Mouse (Mus musculus): ENCODE results near the gene Stmn1.
"Not testable (repeated sequence)": the region's sequence is repeated elsewhere in the genome, so short reads cannot be mapped to it uniquely, and the experiment has no call there.

Gene Stmn1

GRCm38 (mm10) chr4:134484231-134484630, 16.1 kb downstream of the Stmn1 start:
- DNase-seq (ENCODE audit: low read depth, low spot score) = no peak

- no peak for DNase-seq (ENCODE audit: low read depth, low spot score)
These were observed 17.2 kb downstream of the Stmn1 start for GRCm38 (mm10) chr4:134485151-134485900.

GRCm38 (mm10) chr4:134488211-134488610, 20.1 kb downstream of the Stmn1 start:
- DNase-seq (ENCODE audit: low read depth, low spot score) = no peak

- no peak for DNase-seq (ENCODE audit: low read depth, low spot score)
These were observed 22.0 kb downstream of the Stmn1 start for GRCm38 (mm10) chr4:134489986-134490665.

GRCm38 (mm10) chr4:134491716-134492115, 23.6 kb downstream of the Stmn1 start:
- no peak for DNase-seq (ENCODE audit: low read depth, low spot score)

GRCm38 (mm10) chr4:134494161-134494560, 26.0 kb downstream of the Stmn1 start:
- not testable (repeated sequence) for DNase-seq (ENCODE audit: low read depth, low spot score)

- no peak for DNase-seq (ENCODE audit: low read depth, low spot score)
These were observed 26.8 kb downstream of the Stmn1 start for GRCm38 (mm10) chr4:134494780-134495545.

DNA sequence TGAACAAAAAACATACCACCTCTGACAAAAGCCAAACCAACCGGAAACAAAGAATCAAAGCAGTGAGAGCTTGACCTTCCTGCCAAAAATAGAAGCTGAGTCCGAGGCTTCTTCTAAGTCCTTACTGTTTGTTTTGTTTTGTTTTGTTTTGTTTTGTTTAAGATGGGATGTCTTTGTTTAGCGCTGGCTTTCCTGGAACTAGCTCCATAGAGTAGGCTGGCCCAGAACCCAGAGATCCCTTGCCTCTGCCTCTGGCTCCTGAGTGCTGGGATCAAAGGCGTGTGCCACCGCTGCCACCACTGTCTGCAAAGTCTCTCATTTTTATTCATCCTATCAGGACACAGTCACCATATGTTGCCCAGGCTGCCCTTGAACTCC, 27.4 kb downstream of the Stmn1 start:
- no peak for DNase-seq (ENCODE audit: low read depth, low spot score)

DNA sequence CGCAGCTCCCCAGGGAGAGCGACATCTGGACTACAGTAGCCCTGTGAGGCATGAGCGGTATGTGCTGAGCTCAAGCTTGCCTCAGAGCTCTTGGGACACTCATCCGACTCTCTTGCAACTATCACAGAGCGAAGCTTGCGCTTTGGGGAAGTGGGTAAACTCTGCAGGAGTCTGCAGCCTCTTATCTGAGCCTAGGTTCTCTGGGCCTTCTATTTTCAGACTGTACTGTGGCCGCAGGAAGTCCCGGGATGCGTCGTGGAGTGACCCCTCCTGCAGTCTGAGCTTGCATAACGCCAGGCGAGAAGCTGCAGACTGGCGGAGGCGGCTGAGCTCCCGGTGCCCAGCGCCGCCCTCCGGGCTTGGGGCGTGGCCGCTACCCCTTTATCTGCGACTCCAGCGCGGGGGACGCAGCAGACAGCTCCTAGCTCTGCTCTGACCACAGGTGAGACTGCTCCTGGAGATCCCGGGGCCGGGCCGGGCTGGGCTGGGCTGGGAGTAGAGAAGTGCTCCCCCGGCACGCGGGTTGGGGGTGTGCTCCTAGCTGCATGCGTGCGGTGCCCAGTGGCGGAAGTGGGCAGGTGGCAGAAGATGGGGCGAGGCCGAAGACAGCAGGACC, 28.6 kb downstream of the Stmn1 start, which contains the start of gene Paqr7:
Gene Paqr7, plus strand, starts transcription at position 103 of the 616 bp plus-strand sequence.
- no peak for DNase-seq (ENCODE audit: low read depth, low spot score)

DNA sequence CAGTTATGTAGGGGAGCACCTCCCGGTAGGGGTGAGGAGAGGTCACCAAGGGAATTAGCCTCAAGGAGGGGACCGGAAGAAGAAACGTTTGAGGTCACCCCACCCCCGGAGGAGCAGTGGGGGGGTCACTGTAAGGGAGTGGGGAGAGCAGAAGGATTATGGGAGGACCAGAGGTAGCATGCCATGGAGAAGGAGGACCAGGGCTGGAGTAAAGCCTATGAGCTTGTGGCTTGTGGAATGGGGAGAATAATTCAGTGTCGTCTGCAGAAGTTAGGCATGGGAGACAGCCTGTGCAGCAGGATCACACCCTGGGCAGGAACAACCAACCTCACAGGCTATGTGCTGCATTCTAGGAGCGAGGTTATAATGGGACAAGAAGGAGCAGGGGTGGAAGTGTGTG, 29.1 kb downstream of the Stmn1 start:
- no peak for DNase-seq (ENCODE audit: low read depth, low spot score)

GRCm38 (mm10) chr4:134497986-134498731, 30.0 kb downstream of the Stmn1 start:
- no peak for DNase-seq (ENCODE audit: low read depth, low spot score)

GRCm38 (mm10) chr4:134498983-134499382, 30.9 kb downstream of the Stmn1 start:
- not testable (repeated sequence) for DNase-seq (ENCODE audit: low read depth, low spot score)

GRCm38 (mm10) chr4:134501095-134501494, 33.0 kb downstream of the Stmn1 start:
- DNase-seq (ENCODE audit: low read depth, low spot score) = no peak

GRCm38 (mm10) chr4:134503686-134504357, 35.7 kb downstream of the Stmn1 start:
- DNase-seq (ENCODE audit: low read depth, low spot score) = no peak

DNA sequence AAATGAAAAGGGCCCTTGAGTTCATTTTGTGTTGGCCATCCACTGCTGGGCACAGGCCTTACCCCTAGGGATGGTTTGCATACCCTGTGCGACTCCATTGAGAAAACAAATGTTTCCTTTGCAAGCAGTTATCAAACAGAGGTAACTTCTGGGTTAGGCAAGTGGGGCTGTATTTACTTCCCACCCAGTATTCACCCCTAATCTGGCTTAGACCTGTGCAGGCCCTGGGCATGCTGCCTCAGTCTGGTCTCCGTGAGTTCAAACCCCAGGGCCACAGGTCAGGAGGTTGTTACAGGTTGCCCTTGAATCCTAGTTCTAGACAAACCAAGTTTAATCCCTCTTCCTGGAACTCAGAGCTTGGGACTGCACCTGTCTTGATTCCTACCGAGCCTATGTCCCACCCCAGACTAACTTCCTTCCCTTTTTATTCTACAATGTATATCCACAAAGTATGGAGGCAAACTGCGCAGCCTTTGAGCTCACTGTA, 37.2 kb downstream of the Stmn1 start:
- no peak for DNase-seq (ENCODE audit: low read depth, low spot score)

GRCm38 (mm10) chr4:134505966-134506594, 38.0 kb downstream of the Stmn1 start:
- DNase-seq (ENCODE audit: low read depth, low spot score) = no peak

- no peak for DNase-seq (ENCODE audit: low read depth, low spot score)
These were observed 38.6 kb downstream of the Stmn1 start for GRCm38 (mm10) chr4:134506713-134507112.

GRCm38 (mm10) chr4:134510396-134510795, 42.3 kb downstream of the Stmn1 start:
- DNase-seq (ENCODE audit: low read depth, low spot score) = no peak

- peak; percentile 80 for DNase-seq (ENCODE audit: low read depth, low spot score)
These were observed 42.8 kb downstream of the Stmn1 start, which contains the start of gene Aunip for GRCm38 (mm10) chr4:134510845-134511411. Gene Aunip (plus strand): TSS chr4:134510999.

All from telencephalon, adult 2 months (tissue).